Mouse (Mus musculus) bone marrow, adult 2 months (tissue): ENCODE data around the gene Spata32. TPM values are rescaled to one million over a fixed set of nuclear protein-coding genes. Genes with fewer than 3 reads are reported as not detected.

Experiments
- H3K27ac ChIP-seq: fragments of 200-500 bp; 2 replicates; pipeline ENCODE4 v1.5.1; 2012; ENCODE audit warnings: low read depth, mild to moderate bottlenecking, control low read depth, inconsistent platforms, low read length; ENCODE audit not compliant: control insufficient read depth, poor library complexity, insufficient read depth
- H3K4me1 ChIP-seq: fragments of 200-500 bp; 2 replicates; pipeline ENCODE4 v1.6.1; 2011; ENCODE audit warnings: low read length; ENCODE audit not compliant: control insufficient read depth, insufficient read depth
- H3K4me3 ChIP-seq: fragments of 200-500 bp; replicated peaks from 2 replicates; pipeline ENCODE3; 2011; ENCODE audit warnings: mild to moderate bottlenecking, low read depth, low read length, control low read depth; ENCODE audit not compliant: control insufficient read depth
- CTCF ChIP-seq: fragments of 200-500 bp; IDR thresholded peaks from 2 replicates; pipeline ENCODE4 v1.5.1; 2011; ENCODE audit warnings: low read length, control low read depth; ENCODE audit not compliant: control insufficient read depth, insufficient read depth
- POLR2A ChIP-seq: fragments of 200-500 bp; IDR thresholded peaks from 2 replicates; pipeline ENCODE4 v1.6.1; 2011; ENCODE audit warnings: low read depth, mild to moderate bottlenecking, control low read depth, low read length, borderline replicate concordance; ENCODE audit not compliant: control insufficient read depth
- WGBS: fragments of 180-500 bp; shearing (Covaris S2); methylation state at CpG from one replicate; pipeline ENCODE4 v1.1.7; 2018; 5-methylcytosine and 5-hydroxymethylcytosine counted together
- polyA plus RNA-seq: library from polyadenylated mRNA; stranded (reverse); fragments of >200 nt; gene quantifications from 2 replicates; pipeline ENCODE4 v1.2.4, GENCODE M21; 2011; ENCODE audit warnings: low replicate concordance; ENCODE audit not compliant: missing spikeins, insufficient read depth, insufficient read length

Gene Spata32
- polyA plus RNA-seq, 1 experiment = not detected

DNA sequence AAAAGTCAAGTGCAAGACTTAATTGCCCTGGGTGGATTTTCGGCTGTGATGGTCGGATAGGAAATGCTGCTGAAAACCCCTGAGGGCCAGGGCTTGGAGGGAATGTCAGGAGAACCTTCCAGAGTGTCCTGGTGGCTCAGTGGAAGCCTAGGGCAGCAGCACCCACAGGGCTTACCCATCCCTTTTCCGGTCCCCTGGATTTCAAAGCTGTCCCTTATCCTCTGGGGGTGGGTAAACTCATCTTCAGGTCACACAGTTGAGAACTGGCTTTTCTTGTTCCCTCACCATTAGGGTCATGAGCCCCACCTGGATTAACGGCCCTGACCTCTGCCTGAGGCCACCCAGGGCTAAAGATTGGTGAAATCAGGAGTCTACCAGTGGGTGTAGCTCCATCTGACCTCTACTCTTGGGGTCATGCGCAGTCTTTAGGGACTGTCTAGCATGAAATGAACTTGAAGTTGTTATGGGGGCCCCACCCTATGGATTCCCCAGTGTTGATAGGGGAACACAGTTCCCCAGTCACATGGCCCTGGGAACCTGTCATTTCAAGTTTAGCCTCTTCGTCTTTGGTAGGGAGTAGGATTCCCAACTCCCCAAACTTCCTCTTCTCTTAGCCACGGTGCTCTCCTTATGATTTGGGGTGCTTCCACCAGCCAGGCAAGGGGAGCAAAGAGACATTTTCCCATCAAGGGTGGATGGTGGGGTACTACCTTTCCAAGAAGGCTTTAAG is 45.0 kb downstream of the Spata32 start:
- 38% methylated on average over 7 of the region's 7 CpGs for WGBS
- Histone ChIP-seq H3K27ac (peak overlapping the region; percentile 96), H3K4me3 (peak overlapping the region; percentile 82), H3K4me1 (peaks cover 9% of the 10 kb centered on the region)
- TF ChIP-seq POLR2A (no peak), CTCF (no peak)

DNA sequence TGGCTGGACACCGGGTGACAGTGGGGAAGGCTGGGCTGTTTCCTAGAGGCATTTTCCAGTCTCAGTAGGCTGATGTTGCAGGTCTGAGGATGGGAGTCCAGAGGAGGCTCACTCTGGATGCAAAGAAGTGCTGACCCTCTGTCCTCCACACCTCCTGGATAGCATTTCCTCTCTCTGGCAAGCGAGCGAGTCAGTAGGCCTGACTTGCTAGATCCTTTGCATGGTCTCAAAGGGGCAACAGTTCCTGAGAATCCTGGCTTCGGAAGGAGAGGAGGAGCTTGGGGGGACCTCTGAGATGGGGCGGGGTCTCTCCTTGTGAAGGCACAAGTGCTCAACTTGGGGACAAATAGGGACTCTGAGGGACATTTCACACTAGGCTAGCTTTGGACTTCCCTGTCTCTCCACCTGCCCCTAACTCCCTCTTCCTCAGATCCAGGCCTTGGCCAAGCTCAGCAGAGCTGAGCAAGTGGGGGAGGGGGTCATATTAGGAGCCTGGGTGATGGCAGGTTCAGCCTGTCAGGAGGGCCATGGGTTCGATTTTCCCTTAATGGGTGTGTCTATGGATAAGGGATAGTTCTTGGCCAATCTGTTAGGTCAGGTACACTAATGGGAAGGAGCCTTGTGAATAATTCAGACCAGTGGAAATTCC is 45.7 kb downstream of the Spata32 start:
- TF ChIP-seq POLR2A (no peak), CTCF (no peak)
- peak overlapping the region; percentile 96 for H3K27ac ChIP-seq
- 15% methylated on average over 6 of the region's 6 CpGs for WGBS
- peaks cover 9% of the 10 kb centered on the region for H3K4me1 ChIP-seq
- peak overlapping the region; percentile 82 for H3K4me3 ChIP-seq

DNA sequence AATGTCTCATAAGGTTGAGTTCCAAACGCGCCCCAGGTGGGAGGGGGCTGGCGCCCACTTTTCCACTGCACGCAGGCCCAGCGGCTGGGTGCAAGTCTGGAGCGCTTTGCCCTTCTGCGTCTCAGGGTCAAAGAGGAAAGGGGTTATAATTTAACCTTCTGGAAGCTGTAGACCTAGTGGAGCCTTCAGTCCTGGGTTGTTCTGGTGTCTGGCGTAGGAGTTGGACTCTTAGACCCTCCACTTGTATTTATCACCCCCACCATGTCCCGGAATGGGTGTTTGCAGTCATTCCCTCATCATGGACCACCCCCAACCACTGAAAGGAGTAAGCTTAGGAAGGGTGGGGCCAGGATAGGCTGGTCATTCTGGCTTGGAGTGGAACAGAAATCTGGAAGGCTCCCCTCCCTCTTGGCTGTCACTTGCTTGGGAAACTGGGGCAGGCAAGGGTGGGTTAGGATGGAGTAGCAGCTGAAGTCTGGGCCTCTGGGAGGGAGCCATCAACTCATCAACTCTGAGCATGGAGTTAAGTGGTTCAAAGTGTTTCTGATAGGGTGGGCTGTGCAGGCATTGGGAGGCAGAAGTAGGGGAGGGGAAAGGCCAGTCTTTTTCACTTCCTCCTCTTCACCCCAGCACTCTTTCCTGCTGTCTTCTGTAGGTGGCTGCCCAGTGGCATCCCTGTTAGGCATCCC is 46.4 kb downstream of the Spata32 start:
- H3K4me1 ChIP-seq = peaks cover 7% of the 10 kb centered on the region
- no peak for TF ChIP-seq CTCF
- TF ChIP-seq POLR2A = 0 out of 2 replicates have a peak, but pooled peaks have one; percentile 19
- peak overlapping the region; percentile 96 for H3K27ac ChIP-seq
- H3K4me3 ChIP-seq = peak overlapping the region; percentile 82
- WGBS = 3% methylated on average over 9 of the region's 9 CpGs

DNA sequence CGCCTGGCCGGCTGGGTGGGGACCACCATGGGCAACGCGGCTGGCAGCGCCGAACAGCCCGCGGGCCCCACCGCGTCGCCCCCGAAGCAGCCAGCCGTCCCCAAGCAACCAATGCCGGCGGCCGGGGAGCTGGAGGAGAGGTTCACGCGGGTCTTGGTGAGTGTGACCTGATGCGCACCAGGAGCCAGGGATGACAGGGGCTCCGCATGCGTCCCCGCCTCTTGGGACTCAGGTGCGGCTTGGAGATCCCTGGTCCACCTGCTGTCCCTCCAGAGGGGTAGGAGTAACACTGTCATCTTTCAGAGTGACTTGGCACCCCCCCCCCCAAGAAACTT is 47.0 kb downstream of the Spata32 start:
- TF ChIP-seq CTCF (no peak), POLR2A (no peak)

DNA sequence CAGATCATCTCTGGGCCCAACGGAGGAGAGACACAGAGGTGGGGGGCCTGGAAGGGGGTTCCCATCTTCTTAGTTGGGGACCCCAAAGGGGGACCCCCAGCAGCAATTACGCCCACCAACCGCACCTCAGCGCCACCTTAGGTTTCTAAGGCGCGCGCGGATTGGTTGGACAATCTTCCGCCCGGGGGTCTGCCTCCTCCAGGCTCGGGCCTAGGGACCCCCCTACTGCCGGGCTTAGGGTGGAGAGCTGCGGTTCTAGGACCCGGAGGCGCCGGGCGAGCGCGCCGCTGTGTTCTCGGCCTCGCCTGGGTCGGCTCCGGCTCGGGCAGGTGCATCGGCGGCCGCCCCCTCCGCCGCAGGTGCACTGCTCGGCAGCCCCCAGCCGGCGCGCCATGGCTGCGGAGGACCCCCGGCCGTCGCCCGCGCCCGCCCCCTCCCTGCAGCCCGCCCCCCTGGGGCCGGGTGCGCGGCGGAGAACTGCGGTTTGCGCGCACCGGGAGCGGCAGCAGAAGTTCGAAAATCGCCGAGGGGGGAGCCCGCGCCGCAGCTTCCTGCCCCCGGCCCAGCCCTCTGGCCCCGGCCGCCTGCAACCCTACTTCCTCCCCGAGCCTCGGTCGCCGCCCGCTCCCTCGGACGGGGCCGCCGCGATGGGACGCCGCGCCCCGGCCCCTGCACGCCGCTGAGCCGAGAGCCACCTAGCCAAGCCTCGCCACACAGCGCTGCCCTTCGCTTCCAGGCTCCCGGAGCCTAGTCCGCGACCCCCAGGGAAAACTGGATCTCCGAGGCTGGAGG is 47.5 kb downstream of the Spata32 start, which contains the start of gene Fmnl1:
Gene Fmnl1 (plus strand): TSS at position 614 of the 792 bp plus-strand sequence.
- peak; percentile 61; the same call in 1 of the 2 replicates for TF ChIP-seq POLR2A
- no peak for TF ChIP-seq CTCF
- H3K4me3 ChIP-seq = peak within 1 kb of the TSS; percentile 82
- peaks cover 5% of the 10 kb centered on the region for H3K4me1 ChIP-seq
- 1% methylated on average over 84 of the region's 84 CpGs for WGBS
- peak within 1 kb of the TSS; percentile 96 for H3K27ac ChIP-seq

More for the DNA sequence above, 47.0 kb downstream of the Spata32 start:
- H3K27ac ChIP-seq = peak overlapping the region; percentile 96
- WGBS = 1% methylated on average over 23 of the region's 23 CpGs
- H3K4me3 ChIP-seq = peak overlapping the region; percentile 82
- H3K4me1 ChIP-seq = peaks cover 5% of the 10 kb centered on the region

DNA sequence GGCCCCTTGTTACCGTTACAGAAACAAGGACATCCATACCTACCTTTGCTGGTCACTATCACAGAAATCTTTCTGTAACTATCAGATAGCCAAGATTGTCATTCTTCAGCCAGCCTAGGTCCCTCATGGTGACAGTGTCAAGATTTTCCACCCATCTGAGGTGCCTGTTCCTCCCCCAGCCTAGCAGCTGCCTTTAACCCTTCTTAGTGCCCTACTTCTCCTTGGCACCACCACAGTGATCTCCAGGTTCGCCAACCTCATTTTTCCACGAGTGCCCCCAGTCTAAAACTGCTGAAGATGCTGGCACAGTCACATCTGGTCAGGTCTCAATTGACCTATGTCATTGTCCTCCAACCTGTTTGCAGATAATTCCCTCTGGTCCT is 48.1 kb downstream of the Spata32 start:
- 29% methylated on average over 3 of the region's 3 CpGs for WGBS
- peak overlapping the region; percentile 36 for H3K4me3 ChIP-seq
- TF ChIP-seq CTCF (no peak), POLR2A (no peak)
- H3K27ac ChIP-seq = peak overlapping the region; percentile 96
- H3K4me1 ChIP-seq = peaks cover 4% of the 10 kb centered on the region

DNA sequence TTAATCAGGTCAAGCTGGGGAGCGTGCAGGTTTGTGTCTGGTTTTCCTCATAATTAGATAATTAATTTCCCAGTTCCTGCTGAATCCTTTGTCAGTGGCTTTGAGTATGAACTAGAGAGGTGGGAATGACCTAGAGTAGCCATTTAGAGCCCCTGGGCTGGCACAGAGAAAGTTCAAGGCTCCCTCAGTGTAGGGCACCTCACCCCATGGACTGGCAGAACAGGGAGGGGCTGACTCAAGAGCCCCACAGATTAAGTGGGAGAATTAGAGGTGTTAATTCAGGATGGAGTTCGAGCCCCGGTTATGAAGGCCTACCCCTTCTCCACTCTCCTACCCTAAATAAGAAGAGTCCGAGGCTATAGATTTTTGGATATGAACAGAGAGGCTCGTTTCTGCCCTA is 48.6 kb downstream of the Spata32 start:
- TF ChIP-seq CTCF (no peak), POLR2A (no peak)
- Histone ChIP-seq H3K4me3 (no peak overlapping the region), H3K4me1 (peaks cover 4% of the 10 kb centered on the region), H3K27ac (no peak overlapping the region)
- 74% methylated on average over 5 of the region's 5 CpGs for WGBS
